Mouse (Mus musculus) frontal cortex, adult 2 months (tissue): ENCODE data around the gene Spg7. TPM values are rescaled to one million over a fixed set of nuclear protein-coding genes. Genes with fewer than 3 reads are reported as not detected.
"Not testable (repeated sequence)": the region's sequence is repeated elsewhere in the genome, so short reads cannot be mapped to it uniquely, and the experiment has no call there.

Experiments
- DNase-seq, 2 experiments: peaks; one replicate each; pipeline ENCODE4 v3.0.0; 2022; ENCODE audit warnings: low spot score in 1 of 2; ENCODE audit errors: extremely low spot score in 1 of 2
- polyA plus RNA-seq: library from polyadenylated mRNA; depleted of rRNA; stranded (reverse); fragments of >200 nt; gene quantifications from 2 replicates; pipeline ENCODE4 v1.2.3, GENCODE M21; 2012

The Spg7 gene
- polyA plus RNA-seq, 1 experiment, result 103 TPM

DNA sequence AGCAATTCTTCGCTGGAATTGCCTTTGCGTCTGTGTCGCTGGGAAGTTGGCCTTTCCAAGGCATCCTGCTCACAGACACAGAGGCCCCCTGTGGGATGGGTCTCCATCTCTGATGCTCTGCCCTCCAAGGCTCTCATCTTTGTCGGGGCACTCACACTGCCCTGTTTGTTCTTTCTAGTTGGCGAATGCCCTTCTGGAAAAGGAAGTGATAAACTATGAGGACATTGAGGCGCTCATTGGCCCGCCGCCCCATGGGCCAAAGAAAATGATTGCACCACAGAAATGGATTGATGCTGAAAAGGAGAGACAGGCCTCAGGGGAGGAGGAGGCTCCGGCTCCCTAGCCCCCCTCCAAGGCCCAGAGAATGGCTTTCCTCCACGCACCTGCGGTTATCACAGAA is 34.5 kb downstream of the Spg7 start:
- DNase-seq, result no peak

DNA sequence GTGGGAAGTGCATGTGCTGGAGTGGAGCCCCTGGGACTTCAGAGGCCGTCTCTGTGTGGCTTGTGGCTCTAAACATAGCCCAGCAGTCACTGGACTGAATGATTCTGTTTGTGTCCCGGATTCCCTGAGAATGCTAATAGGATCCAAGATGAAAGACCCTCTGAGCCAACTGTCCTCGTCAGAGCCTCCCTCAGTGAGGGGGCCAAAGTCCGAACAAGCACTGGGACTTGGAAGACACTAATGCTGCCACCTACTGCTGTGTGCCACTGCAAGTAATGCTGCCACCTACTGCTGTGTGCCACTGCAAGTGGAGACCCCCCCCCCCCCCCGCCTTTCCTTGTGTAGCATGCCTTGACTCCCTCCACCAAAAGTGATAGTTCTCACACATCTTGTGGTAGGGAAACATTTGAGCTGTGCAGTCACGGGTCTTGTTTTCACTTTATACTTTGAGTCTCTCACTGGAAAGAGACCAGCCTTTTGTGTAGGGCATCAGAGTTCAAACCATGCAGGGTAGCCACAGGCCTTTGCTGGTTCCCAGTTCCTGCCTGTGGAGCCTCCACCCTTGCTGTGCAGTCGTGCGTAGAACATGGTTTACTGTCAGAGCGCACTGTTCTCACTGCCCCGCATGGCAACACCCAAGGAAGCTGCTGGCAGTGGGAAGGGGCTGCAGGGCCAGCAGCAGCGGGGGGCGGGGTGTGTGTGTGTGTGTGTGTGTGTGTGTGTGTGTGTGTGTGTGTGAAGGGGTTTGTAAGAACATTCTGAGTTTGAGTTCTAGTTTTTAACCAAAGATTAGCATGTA is 35.2 kb downstream of the Spg7 start:
- DNase-seq, result peak in 1 of 2 experiments; percentile 44

DNA sequence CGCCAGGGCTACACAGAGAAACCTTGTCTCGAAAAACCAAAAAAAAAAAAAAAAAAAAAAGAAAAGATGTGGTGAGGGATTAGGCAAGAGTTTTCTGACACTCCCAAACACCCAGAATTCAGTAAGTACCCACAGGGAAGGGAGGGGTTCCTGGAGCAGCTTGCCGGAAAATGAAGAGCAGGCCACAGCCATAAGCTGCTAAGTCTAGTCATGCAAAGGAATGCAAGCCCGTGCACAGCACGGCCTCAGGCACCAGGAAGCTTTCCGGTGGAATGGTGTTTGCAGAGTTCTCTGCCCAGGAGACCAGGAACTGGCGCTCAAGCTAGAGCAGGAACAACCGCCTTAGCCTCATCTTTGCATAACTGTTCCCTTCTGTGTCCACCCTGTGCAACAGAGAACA is 37.5 kb downstream of the Spg7 start:
- no peak for DNase-seq

DNA sequence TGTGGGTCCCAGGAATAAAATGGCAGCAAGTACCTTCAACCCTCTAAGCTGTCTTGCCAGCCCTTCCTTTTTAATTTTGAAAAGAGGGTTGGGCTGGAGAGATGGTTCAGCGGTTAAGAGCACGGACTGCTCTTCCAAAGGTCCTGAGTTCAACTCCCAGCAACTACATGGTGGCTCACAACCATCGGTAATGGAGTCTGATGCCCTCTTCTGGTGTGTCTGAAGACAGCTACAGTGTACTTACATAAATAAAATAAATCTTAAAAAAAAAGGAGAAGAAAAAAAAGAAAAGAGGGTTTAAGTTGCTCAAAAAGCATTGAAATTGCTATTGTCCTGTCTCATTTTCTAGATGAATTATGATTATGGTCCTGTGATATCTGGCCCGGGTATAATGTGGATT is 38.5 kb downstream of the Spg7 start:
- no peak for DNase-seq

DNA sequence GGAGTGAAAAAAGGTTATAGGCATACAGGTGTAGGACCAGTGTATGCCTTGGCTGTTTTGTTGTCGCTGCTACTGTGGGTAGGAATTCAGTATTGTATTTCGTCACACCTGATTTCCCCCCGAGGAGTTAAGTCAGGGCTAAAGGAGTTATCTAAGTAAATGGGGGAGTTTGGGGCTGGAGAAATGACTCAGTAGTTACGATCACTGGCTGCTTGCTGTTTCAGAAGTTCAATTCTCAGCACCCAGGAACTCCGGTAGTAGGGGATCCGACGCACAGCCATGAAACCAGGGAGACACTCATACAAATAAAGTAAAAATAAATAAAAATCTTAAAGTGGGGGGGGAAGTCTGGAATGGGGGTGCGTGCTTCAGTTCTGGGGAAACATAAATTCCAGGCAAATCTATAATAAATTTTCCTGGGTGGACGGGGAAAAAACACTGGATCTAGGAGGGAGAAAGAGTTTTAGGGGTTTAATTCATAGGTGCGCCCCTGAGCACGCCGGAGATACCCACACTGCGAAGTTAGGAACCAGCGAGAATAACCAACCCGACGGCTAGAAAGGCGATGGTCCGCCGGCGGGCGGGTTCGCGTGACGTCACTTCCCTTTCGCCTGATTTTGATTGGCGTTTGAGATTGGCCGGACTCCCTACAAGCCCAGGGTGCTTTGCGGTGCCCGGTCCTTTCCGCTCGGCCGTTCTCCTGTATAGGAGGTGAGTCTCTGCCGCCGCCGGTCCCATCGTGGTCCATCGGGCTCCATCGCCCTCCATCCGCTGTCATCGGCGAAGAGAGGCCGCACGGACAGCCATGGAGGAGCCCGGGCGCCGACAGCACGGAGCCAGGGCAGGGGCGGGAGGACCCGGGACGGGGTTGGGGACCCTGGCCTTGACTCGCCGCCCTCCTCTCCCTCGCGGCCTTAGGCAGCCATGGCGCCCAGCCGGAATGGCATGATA is 39.3 kb downstream of the Spg7 start, which contains the start of gene Rpl13:
TSS of gene Rpl13 (plus strand) at position 616 of the 951 bp plus-strand sequence.
- DNase-seq, result peak; percentile 96 to 99

DNA sequence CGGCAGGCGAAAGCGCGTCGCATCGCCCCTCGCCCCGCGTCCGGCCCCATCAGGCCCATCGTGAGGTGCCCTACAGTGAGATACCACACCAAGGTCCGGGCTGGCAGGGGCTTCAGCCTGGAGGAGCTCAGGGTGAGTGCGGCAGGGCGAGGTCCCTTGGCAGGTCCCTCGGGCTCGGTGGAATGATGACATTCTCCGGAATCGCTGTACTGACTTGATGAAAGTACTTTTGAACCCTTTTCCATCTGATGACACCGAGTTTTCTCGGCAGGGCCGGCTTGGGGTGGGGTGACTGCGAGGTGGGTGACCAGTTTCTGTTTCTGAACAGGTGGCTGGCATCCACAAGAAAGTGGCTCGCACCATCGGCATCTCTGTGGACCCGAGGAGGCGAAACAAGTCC is 40.1 kb downstream of the Spg7 start:
- not testable (repeated sequence) for DNase-seq

DNA sequence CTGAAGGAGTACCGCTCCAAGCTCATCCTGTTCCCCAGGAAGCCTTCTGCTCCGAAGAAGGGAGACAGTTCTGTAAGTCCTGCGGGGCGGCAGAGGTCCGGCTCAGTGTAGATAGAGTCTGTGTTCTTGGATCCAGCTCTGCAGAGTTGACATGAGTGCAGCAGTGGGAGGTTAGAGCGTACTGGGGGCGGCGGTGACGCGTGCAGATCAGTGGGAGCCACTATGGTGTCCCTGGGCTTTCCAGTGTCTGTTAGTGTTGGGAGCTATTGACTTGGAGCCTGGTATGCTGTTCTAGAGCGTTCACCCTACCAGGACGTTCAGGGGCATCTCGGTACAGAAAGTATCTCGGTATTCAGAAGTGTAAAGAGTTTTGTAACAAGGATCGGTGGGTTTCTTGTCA is 40.5 kb downstream of the Spg7 start:
- DNase-seq, result no peak

DNA sequence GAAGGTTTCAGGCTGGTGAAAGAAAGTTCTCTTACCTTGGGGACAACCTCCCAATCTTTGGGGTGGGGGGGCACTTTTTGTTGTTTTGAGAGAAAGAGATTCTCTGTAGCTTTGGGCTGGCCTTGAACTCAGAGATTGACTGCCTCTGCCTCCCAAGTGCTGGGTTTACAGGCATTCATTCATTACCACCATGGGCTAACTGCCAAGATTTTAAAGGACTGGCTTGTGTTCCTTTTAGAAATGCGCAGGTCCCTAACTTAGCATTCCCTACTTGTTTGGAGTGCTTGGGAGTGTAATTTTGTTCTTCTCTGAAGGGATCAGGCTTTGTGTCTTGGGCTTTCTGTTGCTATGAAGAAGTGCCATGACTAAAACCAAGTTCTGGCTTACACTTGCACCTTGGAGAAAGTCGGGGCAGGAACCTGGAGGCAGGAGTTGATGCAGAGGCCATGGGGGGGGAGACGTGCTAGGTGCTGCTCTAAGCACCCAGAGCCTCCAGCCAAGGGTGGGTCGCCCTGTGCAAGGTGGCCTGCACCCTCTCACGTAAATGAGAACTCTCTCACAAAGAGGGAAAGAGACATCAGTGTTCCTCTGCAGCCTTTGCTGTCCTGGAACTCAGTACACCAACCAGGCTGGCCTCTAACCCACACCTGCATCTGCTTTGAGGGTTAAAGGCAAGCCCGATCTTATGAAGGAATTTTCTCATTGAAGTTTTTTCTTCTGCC is 41.5 kb downstream of the Spg7 start:
- no peak for DNase-seq

DNA sequence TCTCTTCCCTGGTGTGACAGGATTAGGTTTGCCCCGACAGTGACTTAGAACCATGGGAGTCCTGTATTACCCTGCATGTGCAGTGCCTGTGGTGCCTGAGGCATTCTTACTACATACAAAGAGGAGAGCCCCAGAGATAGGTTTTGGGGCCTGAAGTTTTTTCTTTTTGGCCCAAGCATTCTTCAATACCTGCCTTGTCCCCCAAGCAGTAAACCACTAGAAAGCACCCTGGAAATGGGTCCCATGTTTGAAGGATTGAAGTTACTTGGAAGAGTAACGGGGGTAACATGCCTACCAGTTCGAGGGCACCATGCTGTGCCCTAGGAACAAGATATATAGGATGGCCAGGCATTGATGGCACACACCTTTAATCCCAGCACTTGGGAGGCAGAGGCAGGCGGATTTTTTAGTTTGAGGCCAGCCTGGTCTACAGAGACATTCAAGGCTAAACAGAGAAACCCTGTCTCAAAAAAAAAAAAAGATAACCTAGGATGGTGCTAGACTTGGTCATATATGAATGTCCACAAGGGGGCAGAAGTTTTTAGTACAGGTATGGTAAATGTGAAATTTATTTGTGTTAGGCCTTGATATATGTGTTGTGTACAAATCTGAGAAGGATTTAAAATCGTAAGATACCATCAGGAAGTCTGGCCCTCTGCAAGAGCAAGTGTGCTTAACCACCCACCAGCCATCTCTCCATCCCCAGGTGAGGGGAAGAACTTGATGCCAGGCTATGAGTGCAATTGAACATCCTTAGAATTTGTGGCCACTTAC is 43.0 kb downstream of the Spg7 start:
- DNase-seq, result peak in 1 of 2 experiments; percentile 74

DNA sequence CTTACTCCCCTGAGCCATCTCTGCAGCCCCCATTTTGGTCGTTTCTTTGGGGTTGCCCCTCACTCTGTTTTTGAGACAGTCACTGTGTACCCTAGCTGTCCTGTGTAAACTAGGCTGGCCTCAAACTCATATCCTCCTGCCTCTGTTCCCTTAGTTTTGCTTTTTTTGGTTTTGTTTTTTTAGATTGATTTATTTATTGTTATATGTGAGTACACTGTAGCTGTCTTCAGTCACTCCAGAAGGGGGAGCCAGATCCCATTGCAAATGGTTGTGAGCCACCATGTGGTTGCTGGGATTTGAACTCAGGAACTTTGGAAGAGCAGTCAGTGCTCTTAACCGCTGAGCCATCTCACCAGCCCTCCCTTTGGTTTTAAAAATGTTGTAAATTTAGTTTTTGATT is 43.8 kb downstream of the Spg7 start:
- DNase-seq, result no peak

DNA sequence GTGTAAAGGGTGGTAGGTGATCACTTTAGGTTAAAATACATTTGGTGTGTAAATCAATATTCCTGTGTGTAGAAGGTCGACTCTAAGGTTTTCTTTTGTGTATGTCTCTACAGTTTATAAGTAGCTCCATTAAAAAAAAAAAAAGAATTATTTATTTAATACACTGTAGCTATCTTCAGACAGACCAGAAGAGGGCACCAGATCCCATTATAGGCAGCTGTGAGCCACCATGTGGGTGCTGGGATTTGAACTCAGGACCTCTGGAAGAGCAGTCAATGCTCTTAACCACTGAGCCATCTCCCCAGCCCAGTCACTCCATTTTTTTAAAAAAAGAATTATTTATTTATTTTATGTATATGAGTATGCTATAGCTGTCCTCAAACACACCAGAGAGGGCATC is 45.3 kb downstream of the Spg7 start:
- DNase-seq, result no peak

DNA sequence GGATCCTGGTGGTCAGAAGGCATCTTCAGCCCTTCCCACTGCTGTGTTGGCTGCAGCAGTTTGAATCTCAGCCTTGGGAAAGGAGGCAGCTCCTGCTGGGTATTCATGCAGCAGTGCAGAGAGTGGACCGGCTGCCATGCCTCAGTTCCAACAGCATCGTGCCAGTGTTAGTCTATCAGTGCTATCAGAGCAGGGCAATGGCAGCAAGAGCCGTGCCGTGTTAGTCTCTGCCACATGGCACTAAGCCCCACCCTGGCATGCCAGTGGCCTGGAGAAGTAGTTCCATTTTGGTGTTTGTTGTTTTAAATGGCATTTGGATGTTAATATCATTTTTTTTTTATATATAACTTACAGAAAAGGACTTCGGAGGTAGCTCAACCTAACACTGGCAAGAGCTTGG is 46.2 kb downstream of the Spg7 start:
- DNase-seq, result no peak

DNA sequence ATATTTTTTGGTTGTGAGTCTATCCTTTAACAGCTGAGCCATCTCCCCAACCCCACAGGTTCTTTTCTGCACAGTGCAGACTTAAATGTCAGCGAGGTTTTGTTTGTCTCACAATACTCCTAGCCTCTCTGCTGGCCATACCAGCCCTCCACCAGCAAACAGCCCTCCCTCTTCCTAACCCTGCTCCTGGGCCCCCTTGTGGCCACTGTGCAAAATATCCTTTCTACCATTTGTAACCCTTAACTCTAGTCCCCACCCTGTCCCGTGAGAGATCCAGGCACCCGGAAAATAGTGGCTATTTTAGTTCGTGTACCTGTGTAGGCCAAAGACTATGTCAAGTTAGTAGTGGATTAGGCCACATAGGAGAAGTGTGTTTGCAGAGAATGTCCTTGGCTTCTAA is 47.9 kb downstream of the Spg7 start:
- no peak for DNase-seq

DNA sequence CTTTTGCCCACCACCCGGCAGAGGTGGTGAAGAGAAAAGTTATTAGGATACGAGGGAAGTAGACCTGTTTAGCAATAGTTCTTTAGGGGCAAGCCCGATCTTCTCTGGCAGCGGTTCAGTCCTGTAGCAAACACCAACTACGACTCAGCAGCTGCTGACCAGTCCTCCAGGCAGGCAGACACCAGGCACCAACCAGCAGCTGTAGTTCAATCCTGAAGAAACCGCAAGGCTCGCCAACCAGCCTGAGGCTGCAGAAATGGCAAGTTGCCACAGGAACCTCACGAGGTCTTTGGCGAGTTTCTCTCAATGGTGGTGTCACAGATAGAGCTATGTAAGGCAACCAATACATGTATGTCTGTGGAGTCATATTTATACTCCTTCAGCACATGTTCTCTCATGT is 50.1 kb downstream of the Spg7 start:
- no peak for DNase-seq

DNA sequence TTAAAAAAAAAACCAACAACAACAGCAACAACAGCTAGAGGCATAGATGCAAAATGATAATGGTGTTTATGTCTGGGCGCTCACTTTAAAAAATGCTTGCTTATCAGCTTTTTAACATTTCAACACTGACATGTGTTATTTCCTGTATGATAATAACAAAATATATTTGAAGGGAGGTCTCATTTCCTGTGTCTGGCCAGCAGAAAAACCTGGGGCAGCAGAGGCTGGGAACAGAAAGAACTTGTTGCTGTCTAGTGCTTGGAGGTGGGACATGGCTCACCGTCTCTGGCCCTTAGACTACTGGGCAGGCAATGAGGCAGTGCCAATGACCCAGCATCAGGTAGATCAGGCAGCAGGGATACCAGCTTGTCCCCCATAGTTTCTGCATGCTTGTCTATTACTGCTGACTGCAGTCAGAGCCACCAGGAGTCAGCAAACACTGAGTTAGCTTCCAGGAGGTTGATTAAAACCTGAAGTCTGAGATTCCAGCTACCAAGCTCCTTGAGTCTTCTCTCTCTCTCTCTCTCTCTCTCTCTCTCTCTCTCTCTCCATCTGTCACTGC is 51.2 kb downstream of the Spg7 start:
- DNase-seq, result no peak

DNA sequence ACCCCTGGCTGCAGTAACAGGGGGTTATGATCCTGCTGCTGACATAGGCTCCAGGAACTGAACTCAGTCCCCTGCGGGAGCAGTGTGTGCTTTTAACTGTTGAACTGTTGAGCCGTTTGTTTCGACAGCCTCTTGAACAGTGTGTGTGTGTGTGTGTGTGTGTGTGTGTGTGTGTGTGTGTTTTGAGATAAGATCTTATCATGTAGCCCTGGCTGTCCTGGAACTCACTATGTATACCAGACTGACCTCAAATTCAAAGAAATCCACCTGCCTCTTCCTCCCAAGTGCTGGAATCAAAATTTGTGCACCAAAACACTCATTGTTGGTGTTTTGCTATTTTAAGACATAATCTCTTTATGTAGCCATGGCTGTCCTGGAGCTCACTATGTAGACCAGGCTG is 51.9 kb downstream of the Spg7 start:
- DNase-seq, result no peak

DNA sequence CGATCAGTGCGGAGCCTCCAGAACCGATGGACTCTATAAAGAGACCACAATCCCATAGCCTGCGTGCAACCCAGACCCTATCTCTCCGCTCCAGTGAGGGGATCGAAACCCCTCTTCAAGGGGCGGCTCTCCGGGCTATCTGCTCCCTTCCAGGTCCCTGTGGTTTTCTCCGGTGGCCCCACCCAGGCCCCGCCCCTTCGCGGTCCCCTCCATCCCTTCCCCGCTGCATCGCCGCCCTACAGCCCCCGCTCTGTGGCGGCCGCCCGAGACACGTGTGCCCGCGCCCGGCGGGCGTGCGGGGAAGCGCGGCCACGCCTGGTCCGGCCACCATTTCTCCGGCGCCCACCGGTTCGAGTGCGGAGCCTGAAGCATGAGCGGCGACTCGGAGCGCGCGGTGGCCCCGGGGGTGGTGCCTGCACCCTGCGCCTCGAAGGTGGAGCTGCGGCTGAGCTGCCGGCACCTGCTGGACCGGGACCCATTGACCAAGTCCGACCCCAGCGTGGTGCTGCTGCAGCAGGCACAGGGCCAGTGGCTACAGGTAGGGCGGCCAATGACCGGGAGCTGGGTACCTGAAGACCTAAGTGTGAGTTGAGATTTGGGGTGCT is 54.5 kb downstream of the Spg7 start, which contains the start of gene Cpne7:
TSS of gene Cpne7 (plus strand) at position 248 of the 605 bp plus-strand sequence.
- DNase-seq, result no peak

DNA sequence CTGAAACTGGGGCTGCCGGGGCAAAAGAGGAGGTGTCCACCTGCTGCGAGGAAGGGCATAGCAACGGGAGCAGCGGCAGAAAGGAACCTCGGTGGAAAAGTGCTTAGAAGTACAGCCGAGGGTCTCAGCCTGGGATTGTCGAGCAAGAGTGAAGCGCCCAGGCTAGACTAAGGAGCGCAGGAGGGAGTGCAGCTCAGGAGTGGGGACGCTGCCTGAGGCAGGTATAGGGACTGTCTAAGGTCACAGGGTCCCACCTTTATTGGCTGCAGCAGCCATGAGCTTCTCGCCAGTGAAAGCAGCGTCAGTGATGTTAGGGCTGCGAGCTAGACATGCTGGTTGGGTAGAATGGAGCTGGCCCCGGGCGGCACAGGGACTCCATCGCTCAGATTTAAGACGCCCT is 55.0 kb downstream of the Spg7 start:
- no peak for DNase-seq

DNA sequence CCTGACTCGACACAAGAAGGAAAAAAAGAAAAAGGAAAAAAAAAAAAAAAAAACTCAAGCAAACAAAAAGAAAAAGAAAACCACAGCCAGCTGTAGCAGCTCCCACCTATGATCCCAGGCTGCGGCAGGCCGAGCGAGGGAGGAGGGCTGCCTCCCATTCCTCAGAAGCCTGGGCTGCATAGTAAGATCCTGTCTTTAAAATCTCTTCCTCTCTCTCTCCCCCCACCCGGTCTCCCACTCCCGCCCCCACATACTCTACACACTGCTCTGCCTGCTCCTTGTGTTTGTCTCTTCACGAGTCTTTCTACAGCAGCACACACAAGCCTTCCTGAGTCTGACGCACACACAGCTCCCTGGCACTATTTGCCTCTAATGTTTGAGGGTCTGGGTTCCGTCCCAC is 59.3 kb downstream of the Spg7 start:
- peak in 1 of 2 experiments; percentile 36 for DNase-seq
